Mouse (Mus musculus): ENCODE measurements around the gene Hoxc10.

The Hoxc10 gene

GRCm38 (mm10) chr15:103014166-103015008 is 47.8 kb downstream of the Hoxc10 start:
- DNase-seq, result no peak

- no peak for DNase-seq
Observed at GRCm38 (mm10) chr15:103015009-103015399, 48.4 kb downstream of the Hoxc10 start.

- DNase-seq, result no peak
Observed at GRCm38 (mm10) chr15:103015406-103016166, 49.0 kb downstream of the Hoxc10 start.

GRCm38 (mm10) chr15:103018636-103019035 is 52.0 kb downstream of the Hoxc10 start, which contains the start of gene Hoxc4:
TSS of gene Hoxc4 (plus strand) at chr15:103018934.
- no peak for DNase-seq

GRCm38 (mm10) chr15:103020899-103021418 is 54.4 kb downstream of the Hoxc10 start:
- no peak for DNase-seq
